Mouse (Mus musculus) intestine, postnatal 0 days (tissue): Measurements from ENCODE around the gene Ugt1a8. TPM values are rescaled to one million over a fixed set of nuclear protein-coding genes. Genes with fewer than 3 reads are reported as not detected.

Source experiments
- ATAC-seq: fragments of 200-750 bp; cut with Nextera tagmentation; 2 replicates; pipeline ENCODE4 v1.8.0; 2017; ENCODE audit warnings: mild to moderate bottlenecking, moderate TSS enrichment, moderate library complexity
- H3K27ac ChIP-seq: fragments of 300-500 bp; sonication (generic); 2 replicates; pipeline ENCODE4 v1.5.1; 2014; ENCODE audit warnings: mild to moderate bottlenecking, low read depth, low read length, moderate library complexity
- H3K27me3 ChIP-seq: fragments of 300-500 bp; sonication (generic); replicated peaks from 2 replicates; pipeline ENCODE4 v1.6.1; 2014; ENCODE audit warnings: low read length, mixed read lengths; ENCODE audit not compliant: control insufficient read depth, insufficient read depth
- H3K36me3 ChIP-seq: fragments of 300-500 bp; sonication (generic); 2 replicates; pipeline ENCODE4 v1.6.1; 2014; ENCODE audit warnings: mild to moderate bottlenecking, moderate library complexity; ENCODE audit not compliant: control insufficient read depth, insufficient read depth
- H3K4me1 ChIP-seq: fragments of 300-500 bp; sonication (generic); replicated peaks from 2 replicates; pipeline ENCODE4 v1.6.1; 2014; ENCODE audit warnings: antibody characterized with exemption, low read length, mixed read lengths; ENCODE audit not compliant: control insufficient read depth, insufficient read depth
- H3K4me2 ChIP-seq: fragments of 300-500 bp; sonication (generic); replicated peaks from 2 replicates; pipeline ENCODE4 v1.6.1; 2014; ENCODE audit warnings: low read depth, mild to moderate bottlenecking, moderate library complexity
- H3K4me3 ChIP-seq: fragments of 300-500 bp; sonication (generic); 2 replicates; pipeline ENCODE4 v1.5.1; 2014; ENCODE audit warnings: low read depth, low read length
- H3K9ac ChIP-seq: fragments of 300-500 bp; sonication (generic); 2 replicates; pipeline ENCODE4 v1.6.1; 2014; ENCODE audit warnings: mild to moderate bottlenecking, low read depth, low read length
- H3K9me3 ChIP-seq: fragments of 300-500 bp; sonication (generic); 2 replicates; pipeline ENCODE4 v1.6.1; 2016; ENCODE audit warnings: mixed run types; ENCODE audit not compliant: control insufficient read depth
- CTCF ChIP-seq: sonication (generic); IDR thresholded peaks from 2 replicates; pipeline ENCODE4 v1.5.1; 2016; ENCODE audit warnings: low read depth, mild to moderate bottlenecking, control low read depth, antibody characterized with exemption, moderate library complexity
- whole genome bisulfite sequencing: fragments of 180-500 bp; shearing (Covaris S2); extraction: QIAGEN DNeasy Blood & Tissue Kit; methylation state at CpG from one replicate; pipeline ENCODE4 v1.1.7; 2014; 5-methylcytosine and 5-hydroxymethylcytosine counted together
- polyA plus RNA-seq: library from polyadenylated mRNA; unstranded; fragments of >200 nt; fragmentation: Nextera tagmentation; extraction: Ambion mirVana; gene quantifications from 2 replicates; pipeline ENCODE4 v1.2.1, GENCODE M21; 2015

Ugt1a8 gene
- polyA plus RNA-seq, 1 experiment from 2014 or later = 0.05 TPM

GRCm38 (mm10) chr1:88256886-88257663 is 169.5 kb downstream of the Ugt1a8 start:
- 0 out of 2 replicates have a peak, but pooled peaks cover 9% of the 10 kb centered on the region for H3K9me3 ChIP-seq
- peaks cover 28% of the 10 kb centered on the region for H3K36me3 ChIP-seq
- no peak overlapping the region for H3K27ac ChIP-seq
- TF ChIP-seq CTCF = no peak
- H3K4me2 ChIP-seq = no peak overlapping the region
- no peak overlapping the region for H3K9ac ChIP-seq
- no peak for ATAC-seq
- peaks cover 8% of the 10 kb centered on the region for H3K4me1 ChIP-seq
- H3K4me3 ChIP-seq = no peak overlapping the region
- WGBS = 75% methylated on average over 10 of the region's 10 CpGs
- no peaks in the 10 kb centered on the region for H3K27me3 ChIP-seq

GRCm38 (mm10) chr1:88257681-88258080 is 170.1 kb downstream of the Ugt1a8 start:
- Histone ChIP-seq H3K4me1 (peaks cover 8% of the 10 kb centered on the region), H3K9me3 (0 out of 2 replicates have a peak, but pooled peaks cover 3% of the 10 kb centered on the region), H3K4me3 (no peak overlapping the region), H3K36me3 (peaks cover 34% of the 10 kb centered on the region), H3K4me2 (no peak overlapping the region), H3K27ac (no peak overlapping the region), H3K27me3 (no peaks in the 10 kb centered on the region), H3K9ac (no peak overlapping the region)
- no peak for ATAC-seq
- no peak for TF ChIP-seq CTCF
- WGBS = 83% methylated on average over 6 of the region's 6 CpGs

- H3K27ac ChIP-seq = no peak overlapping the region
- no peaks in the 10 kb centered on the region for H3K9me3 ChIP-seq
- WGBS = 72% methylated on average over 6 of the region's 6 CpGs
- H3K36me3 ChIP-seq = peaks cover 41% of the 10 kb centered on the region
- ATAC-seq = no peak
- no peak overlapping the region for H3K4me2 ChIP-seq
- H3K4me1 ChIP-seq = peaks cover 8% of the 10 kb centered on the region
- H3K4me3 ChIP-seq = no peak overlapping the region
- no peak for TF ChIP-seq CTCF
- H3K9ac ChIP-seq = no peak overlapping the region
- no peaks in the 10 kb centered on the region for H3K27me3 ChIP-seq
These were observed 170.7 kb downstream of the Ugt1a8 start for GRCm38 (mm10) chr1:88258361-88258760.

GRCm38 (mm10) chr1:88258881-88259642 is 171.4 kb downstream of the Ugt1a8 start:
- no peak for TF ChIP-seq CTCF
- peaks cover 8% of the 10 kb centered on the region for H3K4me1 ChIP-seq
- no peak overlapping the region for H3K4me3 ChIP-seq
- 75% methylated on average over 8 of the region's 8 CpGs for whole genome bisulfite sequencing
- H3K4me2 ChIP-seq = no peak overlapping the region
- H3K9ac ChIP-seq = no peak overlapping the region
- H3K9me3 ChIP-seq = no peaks in the 10 kb centered on the region
- peaks cover 48% of the 10 kb centered on the region for H3K36me3 ChIP-seq
- no peak overlapping the region for H3K27ac ChIP-seq
- no peak for ATAC-seq
- no peaks in the 10 kb centered on the region for H3K27me3 ChIP-seq

GRCm38 (mm10) chr1:88259643-88260024 is 172.0 kb downstream of the Ugt1a8 start:
- no peak overlapping the region for H3K4me3 ChIP-seq
- ATAC-seq = peak; percentile 1; the same call in 1 of the 2 replicates
- H3K27me3 ChIP-seq = no peaks in the 10 kb centered on the region
- peaks cover 54% of the 10 kb centered on the region for H3K36me3 ChIP-seq
- 74% methylated on average over 4 of the region's 4 CpGs for WGBS
- H3K9me3 ChIP-seq = no peaks in the 10 kb centered on the region
- TF ChIP-seq CTCF = no peak
- H3K27ac ChIP-seq = no peak overlapping the region
- no peak overlapping the region for H3K4me2 ChIP-seq
- peaks cover 8% of the 10 kb centered on the region for H3K4me1 ChIP-seq
- no peak overlapping the region for H3K9ac ChIP-seq

GRCm38 (mm10) chr1:88260114-88260513 is 172.5 kb downstream of the Ugt1a8 start:
- Histone ChIP-seq H3K9me3 (no peaks in the 10 kb centered on the region), H3K4me3 (no peak overlapping the region), H3K9ac (no peak overlapping the region), H3K36me3 (peaks cover 59% of the 10 kb centered on the region), H3K27ac (no peak overlapping the region), H3K4me2 (no peak overlapping the region), H3K27me3 (no peaks in the 10 kb centered on the region), H3K4me1 (peaks cover 8% of the 10 kb centered on the region)
- TF ChIP-seq CTCF = no peak
- WGBS = 68% methylated on average over 6 of the region's 6 CpGs
- peak; percentile 46 for ATAC-seq
